In genomic region chr10:80297526-80298133, GRCm38 (mm10) we compare ENCODE assay signal across 11 mouse cellular contexts. TPM values are rescaled to one million over a fixed set of nuclear protein-coding genes. Genes with fewer than 3 reads are reported as not detected.
A peak's percentile ranks its signal among the peaks of the same experiment; 100 is the strongest.
DNase-seq lines count a peak whose midpoint lies in the region; ATAC-seq and TF ChIP-seq lines count a peak whose summit lies in the region.
"Had no signal": no experiment of that assay in that cellular context is flagged by ENCODE, and none has a peak within 500 bp of the region (broad histone marks: within the 10 kb centered on the region; RNA-seq: fewer than 3 reads in every experiment).

No protein-coding gene starts in this region.

- 60% methylated on average over 8 of the region's 8 CpGs for WGBS in intestine, postnatal 0 days
- WGBS in intestine, embryonic 16.5 days = 63% methylated on average over 8 of the region's 8 CpGs
- 69% methylated on average over 8 of the region's 8 CpGs for WGBS in embryonic facial prominence, embryonic 14.5 days
- WGBS in hindbrain, embryonic 13.5 days = 66% methylated on average over 8 of the region's 8 CpGs
- WGBS in neural tube, embryonic 12.5 days = 75% methylated on average over 8 of the region's 8 CpGs
- 54% methylated on average over 8 of the region's 8 CpGs for WGBS in liver, postnatal 0 days (ENCODE audit: insufficient replicate concordance)

- no peak overlapping the region for H3K9ac ChIP-seq in intestine, postnatal 0 days (ENCODE audit: low read depth, low read length)
- no peak overlapping the region for H3K9ac ChIP-seq in intestine, embryonic 16.5 days (ENCODE audit: low read depth, low read length)
- H3K9ac ChIP-seq in embryonic facial prominence, embryonic 14.5 days (ENCODE audit: low read depth, low read length) = peak overlapping the region; percentile 25; the same call in 1 of the 2 replicates
- peak overlapping the region; percentile 99 for H3K9ac ChIP-seq in hindbrain, embryonic 13.5 days
- peak overlapping the region; percentile 95; the same call in 1 of the 2 replicates for H3K9ac ChIP-seq in neural tube, embryonic 12.5 days
- no peak overlapping the region for H3K9ac ChIP-seq in liver, postnatal 0 days (replicated peaks)
- H3K9ac ChIP-seq: liver, embryonic 14.5 days had no signal

- H3K4me3 ChIP-seq in intestine, postnatal 0 days (ENCODE audit: low read depth, low read length) = no peak overlapping the region
- H3K4me3 ChIP-seq in intestine, embryonic 16.5 days (ENCODE audit: low read length) = no peak overlapping the region
- H3K4me3 ChIP-seq in embryonic facial prominence, embryonic 14.5 days (ENCODE audit: low read depth, low read length) = no peak overlapping the region
- H3K4me3 ChIP-seq in hindbrain, embryonic 13.5 days = no peak overlapping the region; the same call in 1 of the 2 replicates
- H3K4me3 ChIP-seq in neural tube, embryonic 12.5 days = no peak overlapping the region
- H3K4me3 ChIP-seq in liver, postnatal 0 days (ENCODE audit: low read depth, low read length) = no peak overlapping the region

- 0 out of 2 replicates have a peak, but pooled peaks have one; percentile 2 for TF ChIP-seq CTCF in intestine, postnatal 0 days (IDR thresholded peaks at IDR 0.05; ENCODE audit: low read depth)
- no peak for TF ChIP-seq CTCF in liver, postnatal 0 days (IDR thresholded peaks at IDR 0.05; ENCODE audit: low read depth)

- DNase-seq in embryonic facial prominence, embryonic 14.5 days (ENCODE audit: low spot score) = no peak
- no peak for DNase-seq in kidney, postnatal 4 days
- no peak for DNase-seq in adrenal gland, adult 2 months
- no peak for DNase-seq in liver, postnatal 0 days

- peaks cover 48% of the 10 kb centered on the region for H3K27me3 ChIP-seq in intestine, postnatal 0 days (replicated peaks; ENCODE audit: control insufficient read depth, insufficient read depth, low read length)
- H3K27me3 ChIP-seq in intestine, embryonic 16.5 days (replicated peaks; ENCODE audit: control insufficient read depth, insufficient read depth, low read length) = peaks cover 40% of the 10 kb centered on the region
- H3K27me3 ChIP-seq in embryonic facial prominence, embryonic 14.5 days (replicated peaks; ENCODE audit: control insufficient read depth, insufficient read depth, low read length) = peaks cover 43% of the 10 kb centered on the region
- H3K27me3 ChIP-seq in hindbrain, embryonic 13.5 days = no peaks in the 10 kb centered on the region
- H3K27me3 ChIP-seq in neural tube, embryonic 12.5 days (replicated peaks) = peaks cover 17% of the 10 kb centered on the region; the same call in 1 of the 2 replicates
- peaks cover 59% of the 10 kb centered on the region for H3K27me3 ChIP-seq in liver, postnatal 0 days (ENCODE audit: insufficient read depth, low read length)

- H3K9me3 ChIP-seq in intestine, postnatal 0 days (ENCODE audit: control insufficient read depth) = no peaks in the 10 kb centered on the region
- no peaks in the 10 kb centered on the region for H3K9me3 ChIP-seq in intestine, embryonic 16.5 days (ENCODE audit: control insufficient read depth, low read length)
- H3K9me3 ChIP-seq in embryonic facial prominence, embryonic 14.5 days (ENCODE audit: control insufficient read depth, low read length) = no peaks in the 10 kb centered on the region
- H3K9me3 ChIP-seq in hindbrain, embryonic 13.5 days = no peaks in the 10 kb centered on the region
- H3K9me3 ChIP-seq in neural tube, embryonic 12.5 days = no peaks in the 10 kb centered on the region
- H3K9me3 ChIP-seq in liver, postnatal 0 days (ENCODE audit: low read length) = no peaks in the 10 kb centered on the region

- no peak for ATAC-seq in intestine, postnatal 0 days
- ATAC-seq in intestine, embryonic 16.5 days = no peak
- no peak for ATAC-seq in embryonic facial prominence, embryonic 14.5 days (ENCODE audit: low read depth)
- no peak for ATAC-seq in hindbrain, embryonic 13.5 days (ENCODE audit: low FRiP score)
- no peak for ATAC-seq in neural tube, embryonic 12.5 days (ENCODE audit: low FRiP score, low read depth)
- no peak for ATAC-seq in liver, postnatal 0 days

- H3K4me1 ChIP-seq in intestine, postnatal 0 days (replicated peaks; ENCODE audit: control insufficient read depth, insufficient read depth, low read length) = no peaks in the 10 kb centered on the region
- peaks cover 22% of the 10 kb centered on the region for H3K4me1 ChIP-seq in intestine, embryonic 16.5 days (ENCODE audit: control insufficient read depth, insufficient read depth, low read length)
- H3K4me1 ChIP-seq in embryonic facial prominence, embryonic 14.5 days (ENCODE audit: control insufficient read depth, insufficient read depth, low read length) = 0 out of 2 replicates have a peak, but pooled peaks cover 4% of the 10 kb centered on the region
- H3K4me1 ChIP-seq in hindbrain, embryonic 13.5 days (replicated peaks) = peaks cover 88% of the 10 kb centered on the region
- peaks cover 75% of the 10 kb centered on the region for H3K4me1 ChIP-seq in neural tube, embryonic 12.5 days
- H3K4me1 ChIP-seq in liver, postnatal 0 days (ENCODE audit: insufficient read depth) = peaks cover 23% of the 10 kb centered on the region

- H3K36me3 ChIP-seq in intestine, postnatal 0 days (ENCODE audit: control insufficient read depth, insufficient read depth) = peaks cover 17% of the 10 kb centered on the region; the same call in 1 of the 2 replicates
- peaks cover 8% of the 10 kb centered on the region for H3K36me3 ChIP-seq in intestine, embryonic 16.5 days (ENCODE audit: control insufficient read depth, insufficient read depth, low read length)
- peaks cover 22% of the 10 kb centered on the region for H3K36me3 ChIP-seq in embryonic facial prominence, embryonic 14.5 days (ENCODE audit: control insufficient read depth, insufficient read depth, low read length)
- peaks cover 28% of the 10 kb centered on the region for H3K36me3 ChIP-seq in hindbrain, embryonic 13.5 days
- H3K36me3 ChIP-seq in neural tube, embryonic 12.5 days = peaks cover 31% of the 10 kb centered on the region
- H3K36me3 ChIP-seq in liver, postnatal 0 days (replicated peaks; ENCODE audit: insufficient read depth, low read length) = peaks cover 11% of the 10 kb centered on the region

- H3K27ac ChIP-seq in intestine, postnatal 0 days (ENCODE audit: low read depth, low read length) = no peak overlapping the region
- no peak overlapping the region for H3K27ac ChIP-seq in intestine, embryonic 16.5 days (ENCODE audit: low read length)
- H3K27ac ChIP-seq in embryonic facial prominence, embryonic 14.5 days (replicated peaks; ENCODE audit: low read depth, low read length) = no peak overlapping the region
- peak overlapping the region; percentile 97 for H3K27ac ChIP-seq in hindbrain, embryonic 13.5 days
- H3K27ac ChIP-seq in neural tube, embryonic 12.5 days = no peak overlapping the region
- no peak overlapping the region for H3K27ac ChIP-seq in liver, postnatal 0 days (ENCODE audit: low read depth)
- H3K27ac ChIP-seq: liver, embryonic 14.5 days had no signal

- TF ChIP-seq EP300 in liver, postnatal 0 days (IDR thresholded peaks at IDR 0.05; ENCODE audit: low read depth) = no peak

- no peak overlapping the region for H3K4me2 ChIP-seq in intestine, postnatal 0 days (replicated peaks; ENCODE audit: low read depth)
- H3K4me2 ChIP-seq in intestine, embryonic 16.5 days (ENCODE audit: low read depth, low read length) = no peak overlapping the region
- no peak overlapping the region for H3K4me2 ChIP-seq in embryonic facial prominence, embryonic 14.5 days (ENCODE audit: low read depth, low read length)
- H3K4me2 ChIP-seq in hindbrain, embryonic 13.5 days = peak overlapping the region; percentile 98
- H3K4me2 ChIP-seq in neural tube, embryonic 12.5 days (replicated peaks) = peak overlapping the region; percentile 86
- no peak overlapping the region for H3K4me2 ChIP-seq in liver, postnatal 0 days (ENCODE audit: low read depth, low read length)

RNA-seq across cellular contexts. Expression of gene Apc2, which starts 1.9 kb away (rescaled TPM):
- polyA plus RNA-seq in intestine, postnatal 0 days (2015; fragmentation: Nextera tagmentation; extraction: Ambion mirVana) = 1.1 and 1.6 TPM in 2 replicates
- polyA plus RNA-seq in intestine, embryonic 16.5 days (2015; fragmentation: Nextera tagmentation; extraction: Ambion mirVana) = 2.4 and 3.1 TPM in 2 replicates
- 6.2 and 7.4 TPM in 2 replicates for polyA plus RNA-seq in embryonic facial prominence, embryonic 14.5 days (2014; fragmentation: Nextera tagmentation; extraction: Ambion mirVana)
- polyA plus RNA-seq in hindbrain, embryonic 13.5 days (2015; fragmentation: Nextera tagmentation; extraction: Ambion mirVana) = 182 and 183 TPM in 2 replicates
- 160 and 175 TPM in 2 replicates for polyA plus RNA-seq in neural tube, embryonic 12.5 days (2016; fragmentation: Nextera tagmentation; extraction: Ambion mirVana)
- 1 to 10 TPM in 1 of 2 experiments, under 1 TPM in 1; 0.72 to 3.0 TPM for total RNA-seq in adrenal gland, adult 2 months (2021)
- polyA plus RNA-seq in adrenal gland, adult 2 months (2012; rRNA removed) = 2.5 and 4.0 TPM in 2 replicates
- polyA plus RNA-seq in liver, postnatal 0 days (2015; fragmentation: Nextera tagmentation; extraction: Ambion mirVana) = 0.05 and 0.20 TPM in 2 replicates
- total RNA-seq: granulocyte monocyte progenitor cell, adult 5-6 weeks; megakaryocyte-erythroid progenitor cell, adult 5-6 weeks had no signal

RNA-seq across cellular contexts. Expression of gene Rps15, which starts 5.4 kb away (rescaled TPM):
- polyA plus RNA-seq in intestine, postnatal 0 days (2015; fragmentation: Nextera tagmentation; extraction: Ambion mirVana) = 708 and 727 TPM in 2 replicates
- polyA plus RNA-seq in intestine, embryonic 16.5 days (2015; fragmentation: Nextera tagmentation; extraction: Ambion mirVana) = 894 and 922 TPM in 2 replicates
- polyA plus RNA-seq in embryonic facial prominence, embryonic 14.5 days (2014; fragmentation: Nextera tagmentation; extraction: Ambion mirVana) = 1,047 and 1,145 TPM in 2 replicates
- 583 and 598 TPM in 2 replicates for polyA plus RNA-seq in hindbrain, embryonic 13.5 days (2015; fragmentation: Nextera tagmentation; extraction: Ambion mirVana)
- 643 and 654 TPM in 2 replicates for polyA plus RNA-seq in neural tube, embryonic 12.5 days (2016; fragmentation: Nextera tagmentation; extraction: Ambion mirVana)
- 1,000 to 10,000 TPM; 1,320 to 1,332 TPM for total RNA-seq in adrenal gland, adult 2 months (2021)
- polyA plus RNA-seq in adrenal gland, adult 2 months (2012; rRNA removed) = 1,020 and 1,031 TPM in 2 replicates
- polyA plus RNA-seq in liver, postnatal 0 days (2015; fragmentation: Nextera tagmentation; extraction: Ambion mirVana) = 453 and 466 TPM in 2 replicates

RNA-seq across cellular contexts. Expression of gene 2310011J03Rik, which starts 22.7 kb away (rescaled TPM):
- 85.2 and 87.6 TPM in 2 replicates for polyA plus RNA-seq in intestine, postnatal 0 days (2015; fragmentation: Nextera tagmentation; extraction: Ambion mirVana)
- polyA plus RNA-seq in intestine, embryonic 16.5 days (2015; fragmentation: Nextera tagmentation; extraction: Ambion mirVana) = 60.4 and 64.3 TPM in 2 replicates
- polyA plus RNA-seq in embryonic facial prominence, embryonic 14.5 days (2014; fragmentation: Nextera tagmentation; extraction: Ambion mirVana) = 38.5 and 46.3 TPM in 2 replicates
- polyA plus RNA-seq in hindbrain, embryonic 13.5 days (2015; fragmentation: Nextera tagmentation; extraction: Ambion mirVana) = 28.5 and 29.1 TPM in 2 replicates
- 37.7 and 41.1 TPM in 2 replicates for polyA plus RNA-seq in neural tube, embryonic 12.5 days (2016; fragmentation: Nextera tagmentation; extraction: Ambion mirVana)
- 10 to 100 TPM; 21.6 to 32.5 TPM for total RNA-seq in adrenal gland, adult 2 months (2021)
- 57.0 and 61.7 TPM in 2 replicates for polyA plus RNA-seq in adrenal gland, adult 2 months (2012; rRNA removed)
- polyA plus RNA-seq in liver, postnatal 0 days (2015; fragmentation: Nextera tagmentation; extraction: Ambion mirVana) = 25.5 and 27.4 TPM in 2 replicates

RNA-seq across cellular contexts. Expression of gene Pcsk4, which starts 31.7 kb away (rescaled TPM):
- polyA plus RNA-seq in intestine, postnatal 0 days (2015; fragmentation: Nextera tagmentation; extraction: Ambion mirVana) = 13.1 and 18.8 TPM in 2 replicates
- 10.8 and 12.9 TPM in 2 replicates for polyA plus RNA-seq in intestine, embryonic 16.5 days (2015; fragmentation: Nextera tagmentation; extraction: Ambion mirVana)
- polyA plus RNA-seq in embryonic facial prominence, embryonic 14.5 days (2014; fragmentation: Nextera tagmentation; extraction: Ambion mirVana) = 1.7 and 2.9 TPM in 2 replicates
- polyA plus RNA-seq in hindbrain, embryonic 13.5 days (2015; fragmentation: Nextera tagmentation; extraction: Ambion mirVana) = 1.9 and 2.5 TPM in 2 replicates
- 2.2 and 2.3 TPM in 2 replicates for polyA plus RNA-seq in neural tube, embryonic 12.5 days (2016; fragmentation: Nextera tagmentation; extraction: Ambion mirVana)
- total RNA-seq in adrenal gland, adult 2 months (2021) = 1 to 10 TPM; 1.8 to 3.4 TPM
- polyA plus RNA-seq in adrenal gland, adult 2 months (2012; rRNA removed) = 15.9 and 19.6 TPM in 2 replicates
- polyA plus RNA-seq in liver, postnatal 0 days (2015; fragmentation: Nextera tagmentation; extraction: Ambion mirVana) = 5.6 TPM in 2 replicates

RNA-seq across cellular contexts. Expression of gene Reep6, which starts 32.1 kb away (rescaled TPM):
- 261 and 282 TPM in 2 replicates for polyA plus RNA-seq in intestine, postnatal 0 days (2015; fragmentation: Nextera tagmentation; extraction: Ambion mirVana)
- polyA plus RNA-seq in intestine, embryonic 16.5 days (2015; fragmentation: Nextera tagmentation; extraction: Ambion mirVana) = 255 and 314 TPM in 2 replicates
- polyA plus RNA-seq in embryonic facial prominence, embryonic 14.5 days (2014; fragmentation: Nextera tagmentation; extraction: Ambion mirVana) = 5.6 and 7.5 TPM in 2 replicates
- polyA plus RNA-seq in hindbrain, embryonic 13.5 days (2015; fragmentation: Nextera tagmentation; extraction: Ambion mirVana) = 3.1 and 3.5 TPM in 2 replicates
- 3.4 and 3.6 TPM in 2 replicates for polyA plus RNA-seq in neural tube, embryonic 12.5 days (2016; fragmentation: Nextera tagmentation; extraction: Ambion mirVana)
- 10 to 100 TPM; 11.1 to 15.6 TPM for total RNA-seq in adrenal gland, adult 2 months (2021)
- polyA plus RNA-seq in adrenal gland, adult 2 months (2012; rRNA removed) = 11.3 and 15.7 TPM in 2 replicates
- 167 and 174 TPM in 2 replicates for polyA plus RNA-seq in liver, postnatal 0 days (2015; fragmentation: Nextera tagmentation; extraction: Ambion mirVana)

Comparison
In these comparisons a context has a peak if more than half of its experiments do, and no peak if none do; other contexts are left out.
1. H3K4me2 ChIP-seq: peak in hindbrain, embryonic 13.5 days (single experiment) and neural tube, embryonic 12.5 days (single experiment); none in intestine, postnatal 0 days (single experiment), intestine, embryonic 16.5 days (single experiment), embryonic facial prominence, embryonic 14.5 days (single experiment) and liver, postnatal 0 days (single experiment).
2. H3K9ac ChIP-seq: peak in embryonic facial prominence, embryonic 14.5 days (single experiment), hindbrain, embryonic 13.5 days (single experiment) and neural tube, embryonic 12.5 days (single experiment); none in intestine, postnatal 0 days (single experiment), intestine, embryonic 16.5 days (single experiment) and liver, postnatal 0 days (single experiment).
3. RNA of gene Apc2, which starts 1.9 kb away (polyA plus RNA-seq): 182 to 183 TPM in hindbrain, embryonic 13.5 days and 160 to 175 TPM in neural tube, embryonic 12.5 days; 6.2 to 7.4 TPM in embryonic facial prominence, embryonic 14.5 days, 2.4 to 3.1 TPM in intestine, embryonic 16.5 days, 2.5 to 4.0 TPM in adrenal gland, adult 2 months, 1.1 to 1.6 TPM in intestine, postnatal 0 days and 0.05 to 0.20 TPM in liver, postnatal 0 days; every median in the first group is over 10 times any median in the second.